Mouse (Mus musculus) G1E (cell line): Measurements from ENCODE around the gene Ncor1.

ENCODE experiments used
- CTCF ChIP-seq: IDR thresholded peaks from 2 replicates; pipeline ENCODE4 v1.5.1; 2012; ENCODE audit warnings: low read depth, low read length, inconsistent platforms, mixed read lengths
- GATA1 ChIP-seq: IDR thresholded peaks from 2 replicates; pipeline ENCODE4 v1.6.1; 2012; ENCODE audit warnings: borderline replicate concordance, low read length, inconsistent platforms, mixed read lengths
- GATA2 ChIP-seq: IDR thresholded peaks from 2 replicates; pipeline ENCODE4 v1.6.1; 2012; ENCODE audit warnings: low read depth, low read length, inconsistent platforms, borderline replicate concordance
- POLR2AphosphoS5 ChIP-seq: IDR thresholded peaks from 2 replicates; pipeline ENCODE4 v1.6.1; 2012; ENCODE audit warnings: low read depth, low read length, inconsistent platforms; ENCODE audit not compliant: insufficient replicate concordance

GRCm38 (mm10) chr11:62309296-62309695 lies 149.0 kb downstream of the Ncor1 start:
- TF ChIP-seq CTCF (no peak), POLR2AphosphoS5 (no peak), GATA1 (no peak), GATA2 (no peak)
